Mouse (Mus musculus) limb, embryonic 11.5 days (tissue): ENCODE results near the gene Id2. TPM values are rescaled to one million over a fixed set of nuclear protein-coding genes. Genes with fewer than 3 reads are reported as not detected.
A peak's percentile ranks its signal among the peaks of the same experiment; 100 is the strongest.

Source experiments
- ATAC-seq: fragments of 200-750 bp; cut with Nextera tagmentation; 2 replicates; pipeline ENCODE4 v1.8.0; 2017; ENCODE audit warnings: low read depth; ENCODE audit not compliant: insufficient number of reproducible peaks, low FRiP score, low TSS enrichment
- DNase-seq: peaks from one replicate; pipeline ENCODE4 v3.0.0-alpha.2; 2015; ENCODE audit warnings: low spot score
- H3K27ac ChIP-seq: fragments of 300-500 bp; sonication (generic); replicated peaks from 2 replicates; pipeline ENCODE4 v1.5.1; 2014; ENCODE audit warnings: low read depth, mild to moderate bottlenecking, low read length
- H3K27me3 ChIP-seq: fragments of 300-500 bp; sonication (generic); 2 replicates; pipeline ENCODE4 v1.6.1; 2014; ENCODE audit warnings: mild to moderate bottlenecking, low read length, mixed read lengths; ENCODE audit not compliant: control insufficient read depth, insufficient read depth
- H3K36me3 ChIP-seq: fragments of 300-500 bp; sonication (generic); 2 replicates; pipeline ENCODE4 v1.6.1; 2014; ENCODE audit warnings: mild to moderate bottlenecking, low read length, moderate library complexity, mixed read lengths; ENCODE audit not compliant: control insufficient read depth, insufficient read depth
- H3K4me1 ChIP-seq: fragments of 300-500 bp; sonication (generic); 2 replicates; pipeline ENCODE4 v1.6.1; 2014; ENCODE audit warnings: low read length, mixed read lengths; ENCODE audit not compliant: control insufficient read depth, insufficient read depth
- H3K4me2 ChIP-seq: fragments of 300-500 bp; sonication (generic); 2 replicates; pipeline ENCODE4 v1.6.1; 2014; ENCODE audit warnings: low read depth, mild to moderate bottlenecking, moderate library complexity; ENCODE audit not compliant: severe bottlenecking
- H3K4me3 ChIP-seq: fragments of 300-500 bp; sonication (generic); 2 replicates; pipeline ENCODE4 v1.5.1; 2014; ENCODE audit warnings: low read depth, low read length
- H3K9ac ChIP-seq: fragments of 300-500 bp; sonication (generic); 2 replicates; pipeline ENCODE4 v1.6.1; 2014; ENCODE audit warnings: mild to moderate bottlenecking, low read length
- H3K9me3 ChIP-seq: fragments of 300-500 bp; sonication (generic); 2 replicates; pipeline ENCODE4 v1.6.1; 2016; ENCODE audit warnings: low read length; ENCODE audit not compliant: control insufficient read depth
- WGBS: fragments of 180-500 bp; shearing (Covaris S2); extraction: QIAGEN DNeasy Blood & Tissue Kit; methylation state at CpG from one replicate; pipeline ENCODE4 v1.1.7; 2014; 5-methylcytosine and 5-hydroxymethylcytosine counted together
- polyA plus RNA-seq: library from polyadenylated mRNA; unstranded; fragments of >200 nt; fragmentation: Nextera tagmentation; extraction: Ambion mirVana; gene quantifications from 2 replicates; pipeline ENCODE4 v1.2.1, GENCODE M21; 2014

Gene Id2
- polyA plus RNA-seq, 1 experiment from 2014 or later = 406 TPM

- under 1% methylated on average over 59 of the region's 59 CpGs for WGBS
- DNase-seq = peak; percentile 90
- H3K4me1 ChIP-seq = peaks cover 18% of the 10 kb centered on the region
Observed at GRCm38 (mm10) chr12:25100411-25101217, 3.7 kb upstream of the Id2 start.

DNA sequence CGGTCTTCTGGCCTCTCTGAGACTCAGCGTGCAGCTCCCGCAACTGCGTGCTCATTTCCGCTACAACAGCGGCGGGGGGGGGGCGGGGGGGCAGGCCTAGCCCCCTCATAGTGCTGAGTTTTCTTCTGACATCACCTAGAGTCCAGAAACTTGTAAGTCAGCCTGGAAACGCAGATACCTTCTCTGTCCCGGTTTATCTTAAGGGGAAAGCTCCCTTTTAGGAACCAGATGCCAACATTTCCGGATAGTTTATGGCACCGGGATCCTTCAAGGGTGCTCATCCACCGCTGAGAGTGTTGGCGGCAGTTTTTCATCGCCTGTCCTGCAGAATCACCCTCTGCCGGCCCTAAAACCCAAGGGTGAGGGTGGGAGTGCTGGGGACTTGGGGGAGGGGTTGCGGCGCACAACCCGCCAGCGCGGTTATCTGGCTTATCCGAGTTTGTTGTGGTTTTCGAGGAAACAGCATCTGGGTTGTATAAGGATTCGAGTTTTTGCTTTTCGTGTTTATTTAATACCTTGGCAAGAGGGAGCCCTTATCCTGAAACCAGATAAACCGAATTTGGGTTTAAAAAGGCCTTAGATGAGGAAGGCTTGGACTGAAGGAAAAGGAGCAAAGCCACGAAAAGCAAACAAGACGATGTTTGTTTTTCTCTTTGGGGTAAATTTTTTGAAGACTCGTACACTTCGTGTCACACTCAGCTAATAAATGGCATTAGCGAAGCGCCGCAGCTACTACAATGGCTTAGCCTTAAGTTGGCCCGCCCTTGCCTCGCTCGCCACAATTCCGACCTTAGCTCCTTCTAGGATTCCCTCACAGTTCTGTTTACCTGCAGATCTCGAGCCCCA is 2.8 kb upstream of the Id2 start:
- DNase-seq (peak; percentile 87), ATAC-seq (no peak)
- Histone ChIP-seq H3K4me2 (peak overlapping the region; percentile 75), H3K9me3 (no peaks in the 10 kb centered on the region), H3K27ac (peak overlapping the region; percentile 98), H3K9ac (peak overlapping the region; percentile 77), H3K4me3 (peak overlapping the region; percentile 73), H3K4me1 (peaks cover 18% of the 10 kb centered on the region), H3K27me3 (no peaks in the 10 kb centered on the region), H3K36me3 (no peaks in the 10 kb centered on the region)
- WGBS = under 1% methylated on average over 38 of the region's 38 CpGs

More at GRCm38 (mm10) chr12:25100411-25101217, 3.7 kb upstream of the Id2 start:
- Histone ChIP-seq H3K36me3 (no peaks in the 10 kb centered on the region), H3K9ac (peak overlapping the region; percentile 77), H3K4me3 (peak overlapping the region; percentile 73), H3K27me3 (no peaks in the 10 kb centered on the region), H3K4me2 (peak overlapping the region; percentile 75), H3K27ac (peak overlapping the region; percentile 98), H3K9me3 (no peaks in the 10 kb centered on the region)
- ATAC-seq = 0 out of 2 replicates have a peak, but pooled peaks have one; percentile 19

GRCm38 (mm10) chr12:25099313-25099562 is 2.3 kb upstream of the Id2 start:
- Histone ChIP-seq H3K4me3 (peak overlapping the region; percentile 73), H3K27me3 (no peaks in the 10 kb centered on the region), H3K9me3 (no peaks in the 10 kb centered on the region), H3K27ac (peak overlapping the region; percentile 98), H3K9ac (peak overlapping the region; percentile 77), H3K4me1 (peaks cover 18% of the 10 kb centered on the region), H3K4me2 (peak overlapping the region; percentile 75), H3K36me3 (no peaks in the 10 kb centered on the region)
- DNase-seq (no peak), ATAC-seq (0 out of 2 replicates have a peak, but pooled peaks have one; percentile 26)
- WGBS = 0% methylated on average over 9 of the region's 9 CpGs

- Histone ChIP-seq H3K27ac (peak overlapping the region; percentile 98), H3K4me2 (peak overlapping the region; percentile 75), H3K27me3 (no peaks in the 10 kb centered on the region), H3K36me3 (no peaks in the 10 kb centered on the region), H3K9me3 (no peaks in the 10 kb centered on the region), H3K4me1 (peaks cover 18% of the 10 kb centered on the region), H3K4me3 (peak overlapping the region; percentile 73), H3K9ac (peak overlapping the region; percentile 77)
- DNase-seq (peak; percentile 95), ATAC-seq (peak; percentile 80)
- under 1% methylated on average over 58 of the region's 61 CpGs for WGBS
Observed at GRCm38 (mm10) chr12:25098561-25099312, 1.8 kb upstream of the Id2 start.

- WGBS = under 1% methylated on average over 10 of the region's 10 CpGs
- Histone ChIP-seq H3K9ac (peak overlapping the region; percentile 62), H3K27me3 (no peaks in the 10 kb centered on the region), H3K36me3 (no peaks in the 10 kb centered on the region), H3K27ac (peak overlapping the region; percentile 98), H3K9me3 (no peaks in the 10 kb centered on the region), H3K4me1 (peaks cover 23% of the 10 kb centered on the region), H3K4me2 (peak overlapping the region; percentile 75), H3K4me3 (peak overlapping the region; percentile 73)
- no peak for DNase-seq
- no peak; the same call in 1 of the 2 replicates for ATAC-seq
Observed at GRCm38 (mm10) chr12:25098161-25098550, 1.2 kb upstream of the Id2 start.

DNA sequence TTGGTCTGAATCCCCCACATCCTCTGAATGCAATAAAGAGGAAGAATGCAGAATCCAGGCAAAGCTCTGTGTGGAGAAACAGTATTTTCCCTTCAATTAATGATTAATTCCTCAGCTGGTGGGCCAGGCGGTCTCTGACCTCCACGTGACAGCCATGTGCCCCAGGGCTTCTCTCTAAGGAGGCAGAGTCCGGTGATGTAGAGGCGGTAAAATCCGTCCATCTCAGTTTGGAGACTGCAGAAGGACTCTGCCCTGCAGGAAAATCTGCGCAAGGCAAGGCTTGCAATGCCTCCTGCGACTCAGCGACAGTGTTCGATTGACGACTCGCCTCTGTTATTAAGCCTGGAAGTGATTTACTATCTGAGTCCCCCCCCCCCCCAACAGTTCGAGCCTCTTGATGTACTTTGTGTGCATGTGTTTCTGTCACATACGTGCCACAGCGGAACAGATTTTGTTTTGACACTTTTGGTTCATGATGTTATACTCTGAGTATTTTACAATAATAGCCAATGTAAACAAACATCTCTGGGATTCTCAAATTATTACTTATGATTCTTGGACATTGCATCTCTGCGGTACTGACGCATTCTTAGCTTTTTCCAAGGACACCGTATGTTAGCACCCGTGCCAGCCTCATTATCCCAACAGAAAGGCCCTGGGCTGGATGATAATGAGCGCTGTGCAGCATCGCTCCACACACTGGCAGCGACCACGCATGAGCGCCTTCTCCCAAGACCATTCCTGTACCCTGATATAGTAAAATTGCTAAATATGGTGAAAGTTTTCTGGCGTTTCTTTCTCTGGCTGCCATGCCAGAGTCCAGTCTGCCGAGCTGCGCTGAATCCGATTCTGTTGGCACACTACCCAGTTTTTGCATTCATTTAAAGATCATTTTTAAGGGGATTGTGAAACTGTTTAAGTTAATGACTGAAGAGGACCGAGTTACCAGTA is 545 bp upstream of the Id2 start:
- 1% methylated on average over 28 of the region's 28 CpGs for WGBS
- H3K9ac ChIP-seq = peak overlapping the region; percentile 65
- no peak for ATAC-seq
- H3K4me2 ChIP-seq = peak overlapping the region; percentile 75
- no peaks in the 10 kb centered on the region for H3K9me3 ChIP-seq
- peaks cover 29% of the 10 kb centered on the region for H3K4me1 ChIP-seq
- H3K36me3 ChIP-seq = no peaks in the 10 kb centered on the region
- peak overlapping the region; percentile 98 for H3K27ac ChIP-seq
- peak; percentile 76 for DNase-seq
- H3K4me3 ChIP-seq = peak overlapping the region; percentile 73
- no peaks in the 10 kb centered on the region for H3K27me3 ChIP-seq

GRCm38 (mm10) chr12:25096640-25097051 is 294 bp downstream of the Id2 start:
- Histone ChIP-seq H3K27me3 (no peaks in the 10 kb centered on the region), H3K4me1 (peaks cover 28% of the 10 kb centered on the region), H3K4me2 (peak overlapping the region; percentile 75), H3K36me3 (no peaks in the 10 kb centered on the region), H3K27ac (peak overlapping the region; percentile 98), H3K9ac (peak overlapping the region; percentile 65), H3K4me3 (peak overlapping the region; percentile 73), H3K9me3 (no peaks in the 10 kb centered on the region)
- DNase-seq = no peak
- 0% methylated on average over 15 of the region's 15 CpGs for WGBS
- ATAC-seq = no peak
